Mouse (Mus musculus) limb, embryonic 10.5 days (tissue): ENCODE measurements around the gene Barhl2. TPM values are rescaled to one million over a fixed set of nuclear protein-coding genes. Genes with fewer than 3 reads are reported as not detected.

Experiments
- DNase-seq: peaks from one replicate; pipeline ENCODE4 v3.0.0-alpha.2; 2017; ENCODE audit warnings: low spot score
- H3K27ac ChIP-seq: fragments of 300-500 bp; sonication (generic); 2 replicates; pipeline ENCODE4 v1.5.1; 2016; ENCODE audit warnings: mild to moderate bottlenecking
- H3K27me3 ChIP-seq: fragments of 300-500 bp; sonication (generic); 2 replicates; pipeline ENCODE4 v1.6.1; 2016; ENCODE audit warnings: low read depth, mild to moderate bottlenecking; ENCODE audit not compliant: poor library complexity, severe bottlenecking
- H3K36me3 ChIP-seq: fragments of 300-500 bp; sonication (generic); 2 replicates; pipeline ENCODE4 v1.6.1; 2016; ENCODE audit warnings: mild to moderate bottlenecking, moderate library complexity
- H3K4me1 ChIP-seq: fragments of 300-500 bp; sonication (generic); 2 replicates; pipeline ENCODE4 v1.6.1; 2016
- H3K4me3 ChIP-seq: fragments of 300-500 bp; sonication (generic); 2 replicates; pipeline ENCODE4 v1.5.1; 2016; ENCODE audit warnings: mild to moderate bottlenecking, moderate library complexity
- H3K9me3 ChIP-seq: fragments of 300-500 bp; sonication (generic); replicated peaks from 2 replicates; pipeline ENCODE4 v1.6.1; 2016; ENCODE audit warnings: mild to moderate bottlenecking
- WGBS: fragments of 180-500 bp; shearing (Covaris S2); methylation state at CpG from one replicate; pipeline ENCODE4 v1.1.7; 2016; 5-methylcytosine and 5-hydroxymethylcytosine counted together
- polyA plus RNA-seq: library from polyadenylated mRNA; unstranded; fragments of >200 nt; fragmentation: Nextera tagmentation; extraction: Ambion mirVana; gene quantifications from 2 replicates; pipeline ENCODE4 v1.2.1, GENCODE M21; 2016

Barhl2 gene
- polyA plus RNA-seq, 1 experiment from 2014 or later, result not detected

DNA sequence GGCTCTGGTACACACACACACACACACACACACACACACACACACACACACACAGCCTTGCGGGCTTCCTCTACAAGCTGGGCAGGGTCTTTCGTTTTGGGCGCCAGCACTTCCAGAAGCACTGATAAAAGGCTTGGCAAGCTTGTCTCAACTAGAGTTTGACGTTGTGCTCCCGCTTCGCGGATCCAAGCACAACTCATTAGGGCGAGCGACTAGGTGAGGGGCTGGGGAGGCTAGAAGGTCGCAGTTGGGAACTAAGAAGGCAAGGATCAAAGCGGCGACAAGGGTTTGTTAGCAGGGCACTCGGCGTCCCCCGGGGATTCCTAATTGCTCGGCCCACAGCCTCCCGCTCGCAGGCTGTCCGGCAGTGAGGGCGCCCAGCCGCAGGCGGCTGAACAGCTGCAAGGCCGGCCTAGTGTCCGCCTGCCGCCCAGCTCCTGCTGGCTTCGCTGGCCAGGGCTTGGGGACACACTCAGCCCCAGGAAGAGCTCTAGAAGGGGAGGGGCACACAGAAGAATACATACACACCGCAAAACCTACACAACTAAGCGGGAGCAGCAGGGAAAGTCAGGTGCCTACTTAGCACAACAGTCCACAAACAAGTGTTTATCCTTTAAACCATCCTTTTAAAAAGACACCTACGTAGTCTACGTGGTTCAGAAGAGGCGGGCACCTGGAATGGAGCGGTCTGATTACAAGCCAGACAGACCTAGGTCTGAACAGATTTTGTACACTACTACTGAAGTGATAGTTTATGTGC, 6.1 kb downstream of the Barhl2 start:
- Histone ChIP-seq H3K27me3 (peaks cover 100% of the 10 kb centered on the region), H3K36me3 (no peaks in the 10 kb centered on the region), H3K4me1 (peaks cover 33% of the 10 kb centered on the region), H3K4me3 (peak overlapping the region; percentile 7; the same call in 1 of the 2 replicates), H3K27ac (no peak overlapping the region), H3K9me3 (no peaks in the 10 kb centered on the region)
- DNase-seq, result peak; percentile 75
- under 1% methylated on average over 32 of the region's 32 CpGs for WGBS

DNA sequence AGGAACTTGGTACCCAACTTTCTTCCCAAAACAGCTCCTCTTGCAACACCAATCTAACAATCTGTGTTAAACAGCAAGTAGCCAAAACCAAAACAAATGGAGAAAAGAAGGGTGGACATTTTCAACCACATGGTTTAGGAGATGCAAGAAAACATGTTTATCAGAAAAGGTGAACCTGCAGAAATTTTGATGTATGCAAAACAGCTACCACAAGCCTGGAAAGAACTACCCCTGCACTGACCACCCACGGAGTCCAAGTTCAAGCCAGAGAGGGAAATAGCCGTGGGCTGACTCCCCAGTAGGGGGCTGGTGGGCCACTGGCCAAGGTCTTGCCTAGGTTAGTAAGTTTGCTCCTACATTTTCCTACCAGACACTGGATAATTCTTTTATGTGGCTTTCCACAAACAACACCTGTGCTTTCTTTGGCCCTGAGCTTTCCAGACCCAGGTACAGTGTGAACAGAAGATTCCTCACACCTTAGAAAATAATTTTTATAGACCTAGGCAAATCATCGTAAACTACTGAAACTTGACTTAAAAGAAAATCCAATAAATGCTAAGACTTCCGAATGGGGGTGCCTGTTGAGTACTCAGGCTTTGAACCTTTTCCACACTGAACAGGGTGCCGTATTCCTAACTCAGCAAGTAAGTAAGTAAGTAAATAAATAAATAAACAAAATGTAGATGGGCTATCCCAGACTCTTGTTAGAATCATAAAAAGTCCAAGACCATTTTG, 7.4 kb downstream of the Barhl2 start:
- Histone ChIP-seq H3K9me3 (no peaks in the 10 kb centered on the region), H3K27ac (no peak overlapping the region), H3K4me3 (no peak overlapping the region), H3K4me1 (peaks cover 33% of the 10 kb centered on the region), H3K27me3 (peaks cover 100% of the 10 kb centered on the region), H3K36me3 (no peaks in the 10 kb centered on the region)
- WGBS, result 9% methylated on average over 5 of the region's 5 CpGs
- DNase-seq, result no peak

DNA sequence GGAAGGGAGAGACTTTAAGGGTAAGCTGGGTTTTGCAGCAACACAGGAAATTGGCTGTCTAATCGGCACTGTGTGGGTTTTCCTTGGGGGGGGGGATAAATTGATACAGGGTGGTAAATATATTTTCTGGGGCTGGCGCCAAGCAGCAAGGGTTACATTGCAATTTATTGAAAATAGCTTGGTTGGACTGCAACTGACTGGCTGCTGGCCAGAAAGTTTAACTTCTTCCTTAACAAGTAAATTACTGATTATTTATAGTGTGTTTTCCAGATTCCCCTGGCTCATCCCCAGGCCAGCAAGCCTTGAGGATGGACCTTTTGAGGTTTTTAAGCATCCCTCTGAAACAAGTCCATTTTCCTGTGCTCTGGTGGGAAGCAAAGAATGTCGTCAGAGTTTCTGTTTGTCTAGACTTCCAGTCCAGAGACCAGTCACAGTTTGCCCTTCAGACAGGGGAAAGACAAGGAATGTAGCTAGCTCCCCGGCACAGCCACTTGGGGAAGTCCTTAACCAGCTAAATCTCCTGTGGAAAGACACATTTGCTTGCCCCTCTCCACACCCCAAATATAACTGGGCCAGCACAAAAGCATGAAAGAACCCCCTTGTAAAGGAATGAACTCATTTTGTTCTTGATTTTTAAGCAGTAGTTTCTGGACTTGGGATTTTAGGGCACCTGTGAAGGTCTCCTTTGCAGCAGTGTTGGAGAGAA, 8.1 kb downstream of the Barhl2 start:
- H3K4me1 ChIP-seq, result peaks cover 33% of the 10 kb centered on the region
- peaks cover 100% of the 10 kb centered on the region for H3K27me3 ChIP-seq
- WGBS, result 17% methylated on average over 4 of the region's 4 CpGs

DNA sequence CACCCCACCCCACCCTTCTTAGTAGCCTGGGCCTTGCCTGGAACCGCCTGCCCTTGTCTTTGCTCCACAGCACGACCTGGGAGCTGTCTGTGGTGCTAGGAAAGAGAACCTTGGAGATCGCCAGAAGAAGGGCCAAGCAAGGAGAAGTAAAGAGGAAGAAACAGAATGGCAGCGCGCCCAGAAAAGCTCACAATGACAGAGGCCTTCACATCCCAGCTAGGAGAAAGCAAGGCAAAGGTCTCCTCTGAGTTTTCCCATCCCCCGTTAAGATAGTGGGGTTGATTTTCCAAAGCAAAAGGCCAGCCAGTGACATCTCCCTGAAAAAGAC, 9.2 kb downstream of the Barhl2 start:
- peak; percentile 73 for DNase-seq
- Histone ChIP-seq H3K27ac (no peak overlapping the region), H3K9me3 (no peaks in the 10 kb centered on the region), H3K27me3 (peaks cover 100% of the 10 kb centered on the region), H3K4me3 (no peak overlapping the region), H3K4me1 (peaks cover 28% of the 10 kb centered on the region), H3K36me3 (no peaks in the 10 kb centered on the region)
- WGBS, result 3% methylated on average over 6 of the region's 6 CpGs

More for the DNA sequence above, 8.1 kb downstream of the Barhl2 start:
- no peak overlapping the region for H3K27ac ChIP-seq
- H3K36me3 ChIP-seq, result no peaks in the 10 kb centered on the region
- H3K4me3 ChIP-seq, result no peak overlapping the region
- no peak for DNase-seq
- no peaks in the 10 kb centered on the region for H3K9me3 ChIP-seq

DNA sequence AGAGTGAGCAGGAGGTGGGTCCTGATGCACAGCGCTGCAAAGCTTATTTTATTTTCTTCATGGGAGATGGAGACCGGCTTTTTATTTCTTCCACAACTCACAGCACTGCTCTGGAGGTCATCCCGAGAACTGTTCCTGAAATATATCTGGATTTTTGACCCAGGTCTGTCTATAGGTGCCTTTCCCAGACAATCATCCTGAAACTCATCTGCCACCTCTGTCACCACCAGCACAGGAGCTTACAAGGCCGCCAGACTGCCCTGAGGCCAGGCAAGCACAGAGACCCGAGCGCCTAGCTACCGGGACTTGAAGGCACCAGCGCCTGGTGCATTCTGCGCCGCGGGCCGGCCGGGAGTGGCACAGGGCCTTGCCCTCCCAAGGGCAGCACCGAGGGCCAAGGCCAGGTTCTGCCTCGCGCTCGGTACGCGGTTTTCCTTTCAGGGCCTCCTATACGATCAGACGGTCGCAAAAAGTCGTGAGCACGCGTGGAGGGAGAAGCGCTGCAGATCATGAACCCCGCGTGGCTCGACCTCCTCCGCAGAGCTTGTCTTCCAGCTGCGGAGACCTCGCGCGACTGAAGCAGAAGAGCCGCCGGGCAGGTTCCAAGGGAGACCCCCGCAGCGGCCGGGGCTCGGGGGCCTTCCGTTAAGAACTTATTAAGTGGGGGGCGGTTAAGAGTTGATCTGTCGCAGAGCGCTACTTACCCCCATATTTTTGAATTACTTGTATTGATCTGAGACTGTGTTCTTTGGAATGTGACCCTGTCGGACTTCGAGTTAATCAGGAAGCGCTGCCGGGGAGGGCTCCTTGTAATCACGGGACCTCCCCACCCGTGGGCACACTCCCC, 9.8 kb downstream of the Barhl2 start:
- Histone ChIP-seq H3K36me3 (no peaks in the 10 kb centered on the region), H3K27ac (no peak overlapping the region), H3K9me3 (no peaks in the 10 kb centered on the region), H3K4me1 (peaks cover 23% of the 10 kb centered on the region), H3K27me3 (peaks cover 95% of the 10 kb centered on the region), H3K4me3 (no peak overlapping the region)
- DNase-seq, result no peak
- WGBS, result 2% methylated on average over 50 of the region's 50 CpGs

DNA sequence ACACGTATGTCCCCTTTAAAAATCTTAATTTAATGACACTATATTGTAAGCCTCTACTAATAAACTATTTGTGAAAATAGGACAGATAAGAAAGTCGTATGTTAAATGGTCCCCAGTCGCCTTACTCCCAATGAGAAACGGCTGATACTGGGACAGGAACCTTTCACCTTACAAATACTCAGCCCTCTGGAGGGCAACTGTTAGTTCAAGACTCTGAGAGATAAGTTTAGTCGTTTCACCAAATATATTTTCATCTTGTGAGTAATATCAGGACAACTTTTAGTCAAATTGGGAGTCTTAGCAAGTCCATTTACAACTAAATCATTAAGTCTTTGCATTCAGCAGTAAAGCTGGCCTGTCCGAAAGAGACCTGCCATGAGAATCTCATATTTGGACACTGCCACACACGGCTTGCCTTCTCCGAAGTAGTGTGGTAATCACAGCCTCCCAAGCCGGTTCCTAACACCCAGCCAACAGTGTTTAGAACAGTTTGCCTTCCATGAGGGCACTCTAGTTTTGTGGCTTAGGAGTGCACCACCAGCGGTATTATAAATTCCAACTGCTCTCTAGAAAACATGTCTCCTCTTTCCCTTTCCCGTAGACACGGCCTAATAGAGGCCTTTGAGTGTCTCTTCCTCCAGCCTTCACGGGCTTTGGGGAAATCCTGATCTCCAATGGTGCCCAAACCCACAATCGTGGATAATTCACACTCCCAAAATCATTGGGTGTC, 10.7 kb downstream of the Barhl2 start:
- Histone ChIP-seq H3K36me3 (no peaks in the 10 kb centered on the region), H3K27me3 (peaks cover 86% of the 10 kb centered on the region), H3K4me1 (peaks cover 20% of the 10 kb centered on the region), H3K4me3 (no peak overlapping the region), H3K9me3 (no peaks in the 10 kb centered on the region), H3K27ac (no peak overlapping the region)
- 31% methylated on average over 14 of the region's 14 CpGs for WGBS
- DNase-seq, result no peak

DNA sequence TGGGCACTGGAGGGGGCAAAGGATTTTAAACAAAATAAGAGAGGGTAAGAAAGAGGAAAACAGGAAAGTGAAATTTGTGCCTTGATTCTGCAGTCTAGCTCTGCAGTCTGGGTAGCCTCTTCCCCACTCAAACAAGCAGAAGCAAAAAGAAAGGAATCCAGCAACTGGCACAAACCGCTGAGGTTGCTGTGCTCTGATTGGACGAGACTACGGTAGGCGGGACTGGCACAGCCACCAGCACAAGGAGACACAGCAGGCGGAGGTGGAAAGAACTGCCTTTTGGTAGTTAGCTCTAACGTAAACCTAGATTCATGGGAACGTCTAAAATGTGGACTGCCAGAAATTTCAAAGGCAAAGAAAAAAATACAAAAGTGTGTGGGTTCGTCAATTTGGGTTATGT, 11.4 kb downstream of the Barhl2 start:
- H3K4me3 ChIP-seq, result no peak overlapping the region
- peaks cover 16% of the 10 kb centered on the region for H3K4me1 ChIP-seq
- no peak for DNase-seq
- no peaks in the 10 kb centered on the region for H3K36me3 ChIP-seq
- H3K27me3 ChIP-seq, result peaks cover 80% of the 10 kb centered on the region
- H3K9me3 ChIP-seq, result no peaks in the 10 kb centered on the region
- WGBS, result 5% methylated on average over 8 of the region's 8 CpGs
- no peak overlapping the region for H3K27ac ChIP-seq

DNA sequence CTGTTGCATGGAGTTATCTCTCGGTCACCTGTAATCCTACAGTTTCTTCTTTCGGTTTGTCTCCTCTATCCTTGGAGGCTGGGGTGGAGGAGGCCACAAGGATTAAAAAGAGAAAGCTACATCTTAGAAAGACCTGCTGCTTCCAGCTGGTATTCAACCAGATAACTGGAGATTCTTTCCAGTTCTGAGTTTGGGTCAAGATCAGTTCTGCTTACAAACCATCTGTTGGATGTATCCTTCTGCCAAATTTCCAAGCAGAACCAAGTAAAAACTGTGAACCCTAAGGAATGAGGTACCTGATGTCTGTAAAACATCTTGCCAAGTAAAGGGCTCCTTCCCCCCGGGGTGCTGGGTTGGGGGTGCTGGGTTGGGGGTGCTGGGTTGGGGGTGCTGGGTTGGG, 12.3 kb downstream of the Barhl2 start:
- Histone ChIP-seq H3K9me3 (no peaks in the 10 kb centered on the region), H3K4me3 (no peak overlapping the region), H3K27me3 (peaks cover 70% of the 10 kb centered on the region), H3K27ac (no peak overlapping the region), H3K4me1 (peaks cover 9% of the 10 kb centered on the region), H3K36me3 (no peaks in the 10 kb centered on the region)
- DNase-seq, result no peak
- WGBS, result 76% methylated on average over 3 of the region's 3 CpGs

DNA sequence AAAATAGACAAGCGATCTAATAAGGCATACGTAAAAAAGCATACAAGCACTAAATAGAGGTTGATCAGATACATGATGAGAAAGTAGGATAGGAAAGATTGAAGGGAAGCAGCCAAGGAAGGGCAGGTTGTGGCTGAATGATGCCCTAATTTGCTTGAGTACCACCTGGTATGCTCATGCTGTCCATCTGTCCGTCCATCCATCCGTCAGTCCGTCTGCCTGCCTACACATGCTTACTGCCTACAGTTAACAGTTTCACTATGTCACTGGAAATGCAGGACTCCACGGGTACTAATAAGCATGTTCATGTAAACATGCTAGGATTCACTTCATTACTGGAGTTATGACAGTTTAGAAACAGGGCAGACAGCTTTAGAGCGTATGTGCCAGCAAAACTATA, 19.1 kb downstream of the Barhl2 start:
- no peaks in the 10 kb centered on the region for H3K4me1 ChIP-seq
- no peaks in the 10 kb centered on the region for H3K9me3 ChIP-seq
- no peak for DNase-seq
- no peak overlapping the region for H3K4me3 ChIP-seq
- peaks cover 3% of the 10 kb centered on the region; the same call in 1 of the 2 replicates for H3K27me3 ChIP-seq
- 90% methylated on average over 7 of the region's 7 CpGs for WGBS
- H3K27ac ChIP-seq, result no peak overlapping the region
- no peaks in the 10 kb centered on the region for H3K36me3 ChIP-seq

DNA sequence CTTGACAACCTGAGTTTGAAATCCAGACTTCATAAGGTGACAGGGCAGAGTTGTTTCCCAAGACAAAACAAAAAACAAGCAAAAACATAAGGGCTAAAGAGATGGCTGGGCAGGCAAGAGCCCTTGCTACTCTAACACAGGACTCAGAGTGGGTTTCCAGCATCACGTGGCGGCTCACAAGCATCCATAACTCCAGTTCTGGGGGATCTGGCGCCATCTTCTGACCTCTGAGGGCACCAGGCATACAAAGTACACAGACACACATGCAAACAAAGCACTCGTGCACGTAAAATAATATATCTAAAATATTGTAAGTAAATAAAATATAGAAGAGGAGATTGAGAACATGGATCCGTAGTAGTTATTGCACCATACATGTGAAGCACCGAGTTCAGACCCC, 31.9 kb downstream of the Barhl2 start:
- Histone ChIP-seq H3K4me1 (no peaks in the 10 kb centered on the region), H3K9me3 (no peaks in the 10 kb centered on the region)
- WGBS, result 72% methylated on average over 7 of the region's 7 CpGs

DNA sequence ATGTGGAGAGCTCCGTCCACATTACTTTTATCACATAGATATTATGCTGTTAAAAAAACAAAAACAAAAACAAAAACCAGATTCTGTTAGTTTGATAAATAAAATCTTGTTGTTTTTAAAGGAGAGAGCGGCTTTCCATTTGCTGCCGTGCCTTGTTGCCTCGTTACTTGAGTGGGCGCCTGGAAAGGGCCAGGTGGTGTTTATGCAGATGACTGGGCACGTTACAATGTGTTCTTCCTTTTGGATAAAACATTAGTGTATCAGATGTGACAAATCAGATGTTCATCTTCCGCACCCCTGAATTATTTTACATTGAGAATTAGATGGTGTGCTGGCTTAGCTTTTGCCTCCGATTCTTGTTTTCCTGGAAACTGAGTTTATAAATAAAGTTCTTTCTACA, 37.1 kb downstream of the Barhl2 start:
- 0 out of 2 replicates have a peak, but pooled peaks cover 3% of the 10 kb centered on the region for H3K4me1 ChIP-seq
- no peak overlapping the region for H3K27ac ChIP-seq
- WGBS, result 90% methylated on average over 8 of the region's 8 CpGs
- no peaks in the 10 kb centered on the region for H3K27me3 ChIP-seq
- H3K4me3 ChIP-seq, result no peak overlapping the region
- H3K9me3 ChIP-seq, result no peaks in the 10 kb centered on the region
- no peak for DNase-seq
- H3K36me3 ChIP-seq, result no peaks in the 10 kb centered on the region

More for the DNA sequence above, 31.9 kb downstream of the Barhl2 start:
- DNase-seq, result no peak
- Histone ChIP-seq H3K4me3 (no peak overlapping the region), H3K36me3 (no peaks in the 10 kb centered on the region), H3K27ac (no peak overlapping the region), H3K27me3 (no peaks in the 10 kb centered on the region)

DNA sequence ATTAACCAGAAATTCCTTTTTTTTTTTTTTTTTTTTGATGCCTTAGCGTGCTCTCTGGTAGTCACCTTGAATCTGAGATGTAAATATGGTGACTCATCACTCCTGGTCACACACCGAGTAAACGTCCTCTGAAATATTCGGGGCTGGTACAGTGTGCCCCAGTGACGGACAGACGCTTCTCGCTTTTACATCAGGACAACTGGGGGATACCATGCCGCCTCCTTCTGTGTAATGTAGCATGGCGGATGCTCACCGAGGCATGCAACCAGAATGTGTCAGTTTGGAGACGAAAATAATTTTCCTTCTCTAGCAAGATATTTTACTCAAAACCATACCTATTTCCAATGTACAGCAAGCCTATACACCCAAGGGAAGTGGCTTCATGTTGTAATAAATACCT, 37.6 kb downstream of the Barhl2 start:
- whole genome bisulfite sequencing, result 96% methylated on average over 11 of the region's 11 CpGs

More for the DNA sequence above, 37.6 kb downstream of the Barhl2 start:
- Histone ChIP-seq H3K4me3 (no peak overlapping the region), H3K27me3 (no peaks in the 10 kb centered on the region), H3K27ac (no peak overlapping the region), H3K9me3 (no peaks in the 10 kb centered on the region), H3K4me1 (0 out of 2 replicates have a peak, but pooled peaks cover 3% of the 10 kb centered on the region), H3K36me3 (no peaks in the 10 kb centered on the region)
- DNase-seq, result no peak
